Mouse (Mus musculus) G1E (cell line): Measurements from ENCODE around the gene Pax5.

Experiments used
- CTCF ChIP-seq: IDR thresholded peaks from 2 replicates; pipeline ENCODE4 v1.5.1; 2012; ENCODE audit warnings: low read depth, low read length, inconsistent platforms, mixed read lengths
- GATA1 ChIP-seq: IDR thresholded peaks from 2 replicates; pipeline ENCODE4 v1.6.1; 2012; ENCODE audit warnings: borderline replicate concordance, low read length, inconsistent platforms, mixed read lengths
- GATA2 ChIP-seq: IDR thresholded peaks from 2 replicates; pipeline ENCODE4 v1.6.1; 2012; ENCODE audit warnings: low read depth, low read length, inconsistent platforms, borderline replicate concordance
- POLR2AphosphoS5 ChIP-seq: IDR thresholded peaks from 2 replicates; pipeline ENCODE4 v1.6.1; 2012; ENCODE audit warnings: low read depth, low read length, inconsistent platforms; ENCODE audit not compliant: insufficient replicate concordance
- TAL1 ChIP-seq: conservative IDR thresholded peaks from 2 replicates; pipeline ENCODE4 v1.6.1; 2012; ENCODE audit warnings: low read depth, low read length, inconsistent platforms, mixed read lengths

DNA sequence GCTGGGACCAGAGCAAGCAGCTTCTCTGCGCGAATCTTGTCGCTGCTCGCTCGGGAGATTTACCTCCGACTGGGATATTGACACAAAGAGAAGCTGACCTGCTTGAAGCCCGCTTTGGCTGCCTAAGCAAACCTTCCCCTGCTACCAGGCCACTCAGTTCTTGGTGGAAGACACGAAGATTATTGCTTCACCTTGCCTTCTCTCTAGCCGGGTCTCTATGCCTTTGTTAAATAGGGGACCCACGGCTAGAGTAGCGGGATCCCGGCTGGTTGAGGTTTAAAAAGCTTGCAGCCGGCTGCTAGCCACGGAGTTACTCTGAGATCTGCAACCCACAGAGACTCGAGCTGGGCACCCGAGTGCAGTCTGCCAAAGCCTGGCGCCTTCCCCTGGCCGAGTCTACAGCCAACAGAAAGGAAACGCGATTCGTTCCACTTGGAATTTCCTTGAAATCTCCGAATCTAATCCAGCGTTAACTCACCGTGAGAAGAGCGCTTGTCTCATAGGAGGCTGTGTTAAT, 8.2 kb downstream of the Pax5 start:
- TF ChIP-seq CTCF (no peak), POLR2AphosphoS5 (no peak), TAL1 (no peak), GATA1 (no peak), GATA2 (no peak)
